Mouse (Mus musculus): ENCODE results near the gene Pcp4l1. TPM values are rescaled to one million over a fixed set of nuclear protein-coding genes. Genes with fewer than 3 reads are reported as not detected.
A peak's percentile ranks its signal among the peaks of the same experiment; 100 is the strongest.
"Not testable (repeated sequence)": the region's sequence is repeated elsewhere in the genome, so short reads cannot be mapped to it uniquely, and the experiment has no call there.

Gene Pcp4l1
- 10 to 100 TPM; 16.9 to 18.0 TPM for total RNA-seq (2021)
- long read RNA-seq, transcript Pcp4l1-201 (3 exons, 1,577 nt): major isoform, 24 of 27 reads
- long read RNA-seq, partial matches to known transcripts: 3 of 27 reads
- long read RNA-seq, other reads (novel, unspliced or antisense): 0 of 27 reads

DNA sequence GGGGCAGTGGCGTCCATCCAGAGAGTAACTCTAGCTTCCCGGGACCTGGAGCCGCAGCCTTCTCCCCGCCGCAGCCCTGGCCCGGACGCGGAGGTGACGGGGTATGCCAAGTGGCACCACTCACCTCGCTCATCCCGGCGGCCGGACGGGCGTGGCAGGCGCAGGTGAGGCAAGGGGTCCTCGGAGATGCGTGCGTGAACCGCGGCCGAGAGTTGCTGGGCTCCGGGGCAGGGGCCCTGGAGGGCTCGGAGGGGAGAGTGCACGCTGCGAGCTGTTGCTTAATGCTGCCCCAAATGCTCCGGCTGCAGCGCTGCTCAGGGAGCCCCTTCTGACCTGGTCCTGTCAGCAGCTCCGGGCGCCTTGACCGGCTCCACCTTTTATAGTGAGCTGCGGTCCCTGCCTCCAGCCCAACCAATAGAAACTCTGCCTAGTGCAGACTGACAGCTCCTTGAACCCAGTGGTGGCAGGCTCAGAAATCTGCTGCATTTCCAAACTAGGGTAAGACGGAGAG is at the start of gene Pcp4l1:
Pcp4l1 (minus strand) TSS at position 382 of the 511 bp plus-strand sequence.
- DNase-seq (ENCODE audit: low spot score in 2 of 2): peak; percentile 42 to 50

DNA sequence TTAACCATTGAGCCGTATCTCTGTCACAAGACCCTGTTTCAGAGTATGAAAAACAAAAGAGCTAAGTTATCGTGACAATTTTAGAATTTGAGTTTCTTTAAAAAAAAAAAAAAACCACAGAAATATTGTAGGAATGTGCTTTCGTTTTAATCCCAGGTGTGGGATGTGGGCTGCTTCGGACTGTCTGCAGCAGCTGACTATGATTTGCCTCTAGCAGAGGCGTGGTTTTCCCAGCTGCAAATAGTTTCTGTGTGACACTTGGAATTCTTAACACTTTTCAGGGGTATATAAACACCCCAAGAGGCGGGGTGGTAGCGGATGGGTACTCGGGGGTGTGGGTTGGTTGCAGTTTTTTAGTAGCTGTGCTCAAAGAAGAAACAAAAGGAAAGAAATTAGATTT is 49.3 kb upstream of the Pcp4l1 start:
- DNase-seq (ENCODE audit: low spot score in 2 of 2): no peak

- not testable (repeated sequence) for DNase-seq (ENCODE audit: low spot score in 2 of 2)
Measured at GRCm38 (mm10) chr1:171241952-171242351, 45.9 kb upstream of the Pcp4l1 start.

GRCm38 (mm10) chr1:171240911-171241310 is 44.8 kb upstream of the Pcp4l1 start:
- DNase-seq (ENCODE audit: low spot score in 2 of 2): no peak

DNA sequence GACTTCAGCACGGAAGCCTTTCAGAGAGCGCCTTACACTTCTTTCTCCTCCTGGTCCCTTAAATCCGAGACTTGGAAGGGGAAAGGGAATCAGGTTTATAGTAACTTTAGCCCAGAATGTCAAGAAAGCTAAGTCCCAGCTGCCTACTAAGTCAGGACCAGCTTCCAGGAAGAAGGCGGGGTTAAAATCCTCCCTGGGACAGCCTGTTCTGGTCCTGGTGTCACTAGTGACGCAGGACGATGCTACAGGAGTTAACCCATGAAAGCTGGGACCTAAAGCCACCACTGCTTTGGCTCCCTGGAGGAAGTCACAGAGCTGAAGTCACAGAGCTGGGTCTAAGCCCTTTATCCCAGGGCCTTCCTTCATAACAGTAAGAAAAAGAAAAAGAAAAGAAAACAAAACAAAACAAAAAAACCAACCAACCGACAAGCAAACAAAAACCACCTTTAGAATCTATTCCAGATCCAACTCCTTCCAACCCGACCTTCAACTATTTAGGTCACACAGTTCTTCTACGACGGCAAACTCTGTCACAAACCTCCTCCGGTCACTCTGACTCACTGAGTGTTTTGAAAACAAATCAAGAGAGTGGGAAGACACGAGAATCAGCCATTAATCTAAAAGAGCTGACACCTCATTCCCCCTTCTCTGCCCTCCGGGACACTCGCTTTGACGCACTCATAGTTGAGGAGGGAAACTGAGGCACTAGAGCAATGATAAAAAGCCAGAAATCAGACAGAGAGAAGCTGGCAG is 44.1 kb upstream of the Pcp4l1 start:
- no peak for DNase-seq (ENCODE audit: low spot score in 2 of 2)

- DNase-seq (ENCODE audit: low spot score in 2 of 2): peak; percentile 50 to 61
Measured at GRCm38 (mm10) chr1:171238463-171238862, 42.4 kb upstream of the Pcp4l1 start.

DNA sequence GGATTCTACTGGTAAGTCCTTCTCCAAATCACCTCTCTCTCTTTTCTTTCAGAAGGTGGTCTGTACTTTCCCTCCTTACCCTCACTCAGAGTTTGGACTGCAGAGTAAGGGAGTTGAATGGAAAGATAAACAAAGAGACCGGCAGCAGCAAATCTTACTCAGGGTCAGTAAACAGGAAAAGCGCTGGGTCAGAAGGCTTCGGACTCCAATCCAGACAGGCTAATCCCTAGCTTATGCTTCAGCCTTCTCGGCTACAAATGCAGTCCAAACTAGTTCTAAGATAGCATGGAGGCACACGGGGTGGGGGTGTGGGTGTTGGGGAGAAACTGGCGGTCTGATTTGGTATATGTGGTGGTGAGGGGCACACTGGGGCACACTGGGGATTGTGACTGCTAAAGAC is 41.4 kb upstream of the Pcp4l1 start:
- no peak for DNase-seq (ENCODE audit: low spot score in 2 of 2)

- DNase-seq (ENCODE audit: low spot score in 2 of 2): no peak
Measured at GRCm38 (mm10) chr1:171235791-171236190, 39.7 kb upstream of the Pcp4l1 start.

DNA sequence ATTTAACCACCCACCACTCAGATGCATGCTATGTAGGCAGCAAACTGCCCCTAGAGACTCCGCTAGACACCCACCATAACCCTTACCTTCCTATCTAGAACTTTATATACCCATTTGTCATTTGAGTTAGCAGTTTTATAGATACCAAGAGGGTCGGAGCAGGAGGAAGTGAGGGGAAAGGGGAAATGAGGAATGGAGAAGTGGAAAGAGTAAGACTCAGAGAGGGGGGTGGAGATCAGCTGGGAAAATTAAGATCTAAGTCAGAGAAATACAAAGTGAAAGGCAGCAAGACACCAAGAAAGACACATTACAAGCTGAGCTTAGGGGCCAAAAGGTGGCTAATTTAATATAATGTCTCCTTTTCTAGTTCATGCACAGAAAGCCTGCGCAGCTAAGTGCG is 38.5 kb upstream of the Pcp4l1 start:
- DNase-seq (ENCODE audit: low spot score in 2 of 2): no peak

GRCm38 (mm10) chr1:171234126-171234525 is 38.1 kb upstream of the Pcp4l1 start, which contains the start of gene Fcer1g:
Gene Fcer1g (minus strand): TSS chr1:171234365.
- DNase-seq (ENCODE audit: low spot score in 2 of 2): no peak

DNA sequence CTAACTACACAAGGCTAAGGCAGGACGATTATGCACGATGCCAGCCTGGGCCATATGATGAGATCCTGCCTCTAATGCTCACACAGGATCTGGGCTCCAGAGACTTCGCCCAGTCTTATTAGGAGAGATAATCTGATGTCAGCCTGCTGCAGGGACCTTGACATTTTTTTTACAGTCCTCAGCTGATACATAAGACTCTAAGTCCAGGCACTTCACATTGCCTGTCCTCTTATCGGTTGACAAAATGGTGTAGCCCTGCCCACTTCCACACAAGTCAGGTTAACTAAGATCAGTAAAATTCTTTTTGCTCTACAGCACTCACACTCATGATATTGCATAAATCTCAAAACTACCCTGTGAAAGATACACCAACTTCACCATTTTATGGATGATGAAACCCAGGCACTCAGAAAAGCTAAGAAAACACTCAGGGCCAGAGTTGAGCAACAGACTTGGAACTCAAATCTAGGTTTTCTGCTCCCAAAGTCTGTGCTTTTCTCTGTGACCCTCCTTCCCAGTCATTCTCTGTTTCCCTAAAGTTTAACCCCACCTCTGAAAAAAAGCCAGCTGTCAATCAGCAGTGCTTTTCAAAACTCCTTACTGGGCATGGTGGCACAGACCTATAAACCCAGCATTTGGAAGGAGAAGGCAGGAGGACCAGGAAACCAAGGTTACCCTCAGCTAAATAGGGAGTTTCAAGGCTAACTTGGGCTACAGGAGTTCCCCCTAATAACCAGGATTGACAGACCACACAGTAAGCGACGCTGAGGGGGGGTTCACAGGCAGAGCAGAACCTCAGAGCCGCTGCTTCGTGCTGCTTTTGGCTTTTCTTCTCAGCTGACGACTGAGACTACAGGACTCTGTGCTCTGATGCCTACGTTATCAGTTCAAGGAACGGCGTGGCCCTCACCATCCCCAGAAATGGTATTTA is 37.0 kb upstream of the Pcp4l1 start:
- no peak for DNase-seq (ENCODE audit: low spot score in 2 of 2)

DNA sequence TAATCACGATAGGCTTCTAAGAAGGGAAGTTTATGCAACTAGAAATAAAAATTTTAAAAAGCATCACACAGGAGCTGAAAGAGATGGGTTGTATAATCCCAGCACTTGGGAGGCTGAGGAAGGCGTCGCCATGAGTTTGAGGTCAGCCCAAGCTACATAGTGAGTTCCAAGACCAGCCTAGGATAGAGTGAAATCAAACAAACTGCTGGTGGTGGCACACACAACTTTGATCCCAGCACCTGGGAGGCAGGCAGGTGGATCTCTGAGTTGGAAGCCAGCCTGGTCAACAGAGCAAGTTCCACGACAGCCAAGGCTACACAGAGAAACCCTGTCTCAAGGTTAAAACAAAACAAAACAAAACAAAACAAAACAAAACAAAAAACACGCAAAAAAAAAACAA is 36.3 kb upstream of the Pcp4l1 start:
- DNase-seq (ENCODE audit: low spot score in 2 of 2): no peak

DNA sequence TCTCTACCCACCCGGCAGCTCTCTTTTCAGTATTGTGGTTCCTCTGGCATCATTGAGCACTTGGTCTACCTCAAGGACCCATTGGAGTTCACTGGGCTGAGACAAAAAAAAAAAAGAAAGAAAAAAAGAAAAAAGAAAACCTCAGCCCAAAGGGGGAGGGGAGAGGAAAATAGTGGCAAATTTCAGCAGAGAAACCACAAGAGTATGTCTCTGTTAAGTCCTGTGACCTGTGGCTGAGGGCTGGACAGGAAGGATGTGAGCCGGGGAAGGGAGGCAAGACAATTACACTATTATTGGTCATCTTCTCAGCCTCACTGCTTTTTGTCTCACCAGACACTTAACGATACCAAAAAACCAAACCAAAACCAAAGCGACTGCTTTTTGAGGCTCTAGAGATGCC is 35.8 kb upstream of the Pcp4l1 start:
- DNase-seq (ENCODE audit: low spot score in 2 of 2): no peak

GRCm38 (mm10) chr1:171230215-171230614 is 34.1 kb upstream of the Pcp4l1 start:
- DNase-seq (ENCODE audit: low spot score in 2 of 2): no peak

- no peak for DNase-seq (ENCODE audit: low spot score in 2 of 2)
Measured at GRCm38 (mm10) chr1:171229750-171230149, 33.7 kb upstream of the Pcp4l1 start.

GRCm38 (mm10) chr1:171227879-171228278 is 31.8 kb upstream of the Pcp4l1 start:
- no peak for DNase-seq (ENCODE audit: low spot score in 2 of 2)

DNA sequence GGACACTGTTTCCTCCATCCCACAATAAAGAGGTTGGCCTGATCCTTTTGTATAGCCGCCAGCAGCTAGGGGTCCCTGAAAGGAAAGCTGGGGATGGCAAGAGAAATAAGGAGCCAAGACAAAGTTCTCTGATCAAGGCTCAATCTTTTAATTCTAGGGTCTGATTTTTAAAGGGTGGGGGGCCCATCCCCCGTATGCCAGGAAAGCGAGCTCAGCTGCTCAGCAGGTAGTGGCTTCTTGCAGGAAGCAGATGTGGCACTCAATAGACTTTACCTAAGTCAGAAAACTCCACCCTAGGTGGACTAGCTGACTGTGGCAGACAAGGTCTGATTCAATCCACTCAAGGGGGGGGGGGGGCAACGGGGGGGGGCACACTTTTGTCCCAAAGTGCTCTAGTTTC is 30.7 kb upstream of the Pcp4l1 start:
- DNase-seq (ENCODE audit: low spot score in 2 of 2): no peak

- DNase-seq (ENCODE audit: low spot score in 2 of 2): no peak
Measured at GRCm38 (mm10) chr1:171224857-171225256, 28.8 kb upstream of the Pcp4l1 start, which contains the start of gene Apoa2. Gene Apoa2 (plus strand): TSS chr1:171225054.

GRCm38 (mm10) chr1:171223796-171224195 is 27.7 kb upstream of the Pcp4l1 start:
- no peak for DNase-seq (ENCODE audit: low spot score in 2 of 2)

GRCm38 (mm10) chr1:171223168-171223567 is 27.1 kb upstream of the Pcp4l1 start:
- no peak for DNase-seq (ENCODE audit: low spot score in 2 of 2)
